Mouse (Mus musculus) midbrain, embryonic 11.5 days (tissue): ENCODE data around the gene Lrrc18. TPM values are rescaled to one million over a fixed set of nuclear protein-coding genes. Genes with fewer than 3 reads are reported as not detected.
A peak's percentile ranks its signal among the peaks of the same experiment; 100 is the strongest.

ENCODE experiments used
- ATAC-seq: fragments of 200-750 bp; cut with Nextera tagmentation; 2 replicates; pipeline ENCODE4 v1.8.0; 2017; ENCODE audit warnings: moderate TSS enrichment, moderate library complexity; ENCODE audit not compliant: low FRiP score
- DNase-seq: peaks from one replicate; pipeline ENCODE4 v3.0.0; 2015; ENCODE audit warnings: low spot score; ENCODE audit errors: missing footprints
- H3K27ac ChIP-seq: fragments of 300-500 bp; sonication (generic); 2 replicates; pipeline ENCODE4 v1.5.1; 2014; ENCODE audit warnings: low read depth, low read length
- H3K27me3 ChIP-seq: fragments of 300-500 bp; sonication (generic); 2 replicates; pipeline ENCODE4 v1.6.1; 2014; ENCODE audit warnings: mild to moderate bottlenecking, low read length, moderate library complexity, mixed read lengths; ENCODE audit not compliant: control insufficient read depth, insufficient read depth
- H3K36me3 ChIP-seq: fragments of 300-500 bp; sonication (generic); 2 replicates; pipeline ENCODE4 v1.6.1; 2014; ENCODE audit warnings: mild to moderate bottlenecking, low read length, moderate library complexity, mixed read lengths; ENCODE audit not compliant: control insufficient read depth, insufficient read depth
- H3K4me1 ChIP-seq: fragments of 300-500 bp; sonication (generic); 2 replicates; pipeline ENCODE4 v1.6.1; 2014; ENCODE audit warnings: low read length; ENCODE audit not compliant: control insufficient read depth, insufficient read depth
- H3K4me2 ChIP-seq: fragments of 300-500 bp; sonication (generic); 2 replicates; pipeline ENCODE4 v1.6.1; 2014; ENCODE audit warnings: mild to moderate bottlenecking, moderate library complexity
- H3K4me3 ChIP-seq: fragments of 300-500 bp; sonication (generic); 2 replicates; pipeline ENCODE4 v1.5.1; 2014; ENCODE audit warnings: low read depth, low read length
- H3K9ac ChIP-seq: fragments of 300-500 bp; sonication (generic); 2 replicates; pipeline ENCODE4 v1.6.1; 2014; ENCODE audit warnings: low read length
- H3K9me3 ChIP-seq: fragments of 300-500 bp; sonication (generic); 2 replicates; pipeline ENCODE4 v1.6.1; 2016; ENCODE audit warnings: low read length; ENCODE audit not compliant: control insufficient read depth
- WGBS: fragments of 180-500 bp; shearing (Covaris S2); extraction: QIAGEN DNeasy Blood & Tissue Kit; methylation state at CpG from one replicate; pipeline ENCODE4 v1.1.7; 2014; 5-methylcytosine and 5-hydroxymethylcytosine counted together
- polyA plus RNA-seq: library from polyadenylated mRNA; unstranded; fragments of >200 nt; fragmentation: Nextera tagmentation; extraction: Ambion mirVana; gene quantifications from 2 replicates; pipeline ENCODE4 v1.2.1, GENCODE M21; 2014

The Lrrc18 gene
- polyA plus RNA-seq, 1 experiment from 2014 or later = 0.25 TPM

- H3K4me3 ChIP-seq = no peak overlapping the region
- no peak overlapping the region for H3K4me2 ChIP-seq
- no peaks in the 10 kb centered on the region for H3K9me3 ChIP-seq
- no peak overlapping the region for H3K27ac ChIP-seq
- H3K36me3 ChIP-seq = no peaks in the 10 kb centered on the region
- no peaks in the 10 kb centered on the region for H3K27me3 ChIP-seq
- H3K9ac ChIP-seq = no peak overlapping the region
- 36% methylated on average over 6 of the region's 6 CpGs for WGBS
- H3K4me1 ChIP-seq = no peaks in the 10 kb centered on the region
- ATAC-seq = no peak
- peak; percentile 88 for DNase-seq
Observed at GRCm38 (mm10) chr14:33033424-33033823, 42.2 kb downstream of the Lrrc18 start.

GRCm38 (mm10) chr14:33035386-33035785 is 44.2 kb downstream of the Lrrc18 start:
- no peak overlapping the region for H3K9ac ChIP-seq
- no peaks in the 10 kb centered on the region for H3K27me3 ChIP-seq
- no peak for DNase-seq
- H3K4me3 ChIP-seq = no peak overlapping the region
- H3K4me2 ChIP-seq = no peak overlapping the region
- no peaks in the 10 kb centered on the region for H3K4me1 ChIP-seq
- ATAC-seq = no peak
- H3K27ac ChIP-seq = no peak overlapping the region
- H3K36me3 ChIP-seq = no peaks in the 10 kb centered on the region
- 87% methylated on average over 5 of the region's 5 CpGs for WGBS
- H3K9me3 ChIP-seq = no peaks in the 10 kb centered on the region

GRCm38 (mm10) chr14:33036811-33037210 is 45.6 kb downstream of the Lrrc18 start:
- DNase-seq (no peak), ATAC-seq (no peak)
- H3K27me3 ChIP-seq = no peaks in the 10 kb centered on the region
- WGBS = 51% methylated on average over 3 of the region's 3 CpGs
- no peak overlapping the region for H3K4me3 ChIP-seq
- H3K9ac ChIP-seq = no peak overlapping the region
- no peak overlapping the region for H3K27ac ChIP-seq
- no peak overlapping the region for H3K4me2 ChIP-seq
- no peaks in the 10 kb centered on the region for H3K9me3 ChIP-seq
- no peaks in the 10 kb centered on the region for H3K4me1 ChIP-seq
- no peaks in the 10 kb centered on the region for H3K36me3 ChIP-seq

- Histone ChIP-seq H3K4me1 (no peaks in the 10 kb centered on the region), H3K27ac (no peak overlapping the region), H3K9me3 (no peaks in the 10 kb centered on the region), H3K9ac (no peak overlapping the region), H3K4me2 (no peak overlapping the region), H3K27me3 (no peaks in the 10 kb centered on the region), H3K36me3 (no peaks in the 10 kb centered on the region), H3K4me3 (no peak overlapping the region)
- ATAC-seq (no peak), DNase-seq (no peak)
- WGBS = 92% methylated on average over 3 of the region's 3 CpGs
Observed at GRCm38 (mm10) chr14:33045217-33045616, 54.0 kb downstream of the Lrrc18 start.

- Histone ChIP-seq H3K4me1 (peaks cover 12% of the 10 kb centered on the region), H3K9me3 (no peaks in the 10 kb centered on the region), H3K4me2 (no peak overlapping the region), H3K36me3 (no peaks in the 10 kb centered on the region), H3K9ac (no peak overlapping the region), H3K4me3 (no peak overlapping the region), H3K27me3 (no peaks in the 10 kb centered on the region), H3K27ac (no peak overlapping the region)
- DNase-seq = no peak
- 46% methylated on average over 8 of the region's 8 CpGs for WGBS
- ATAC-seq = no peak
Observed at GRCm38 (mm10) chr14:33053441-33053840, 62.3 kb downstream of the Lrrc18 start.

GRCm38 (mm10) chr14:33058881-33059660 is 67.9 kb downstream of the Lrrc18 start:
- ATAC-seq (no peak), DNase-seq (no peak)
- Histone ChIP-seq H3K4me1 (peaks cover 4% of the 10 kb centered on the region), H3K9me3 (no peaks in the 10 kb centered on the region), H3K36me3 (no peaks in the 10 kb centered on the region), H3K27me3 (no peaks in the 10 kb centered on the region), H3K4me2 (no peak overlapping the region), H3K4me3 (no peak overlapping the region), H3K27ac (no peak overlapping the region), H3K9ac (no peak overlapping the region)
- 88% methylated on average over 7 of the region's 7 CpGs for WGBS

GRCm38 (mm10) chr14:33062996-33063395 is 71.8 kb downstream of the Lrrc18 start:
- WGBS = 90% methylated on average over 5 of the region's 5 CpGs
- Histone ChIP-seq H3K4me3 (no peak overlapping the region), H3K4me1 (no peaks in the 10 kb centered on the region), H3K4me2 (no peak overlapping the region), H3K9ac (no peak overlapping the region), H3K27ac (no peak overlapping the region), H3K27me3 (no peaks in the 10 kb centered on the region), H3K36me3 (no peaks in the 10 kb centered on the region), H3K9me3 (no peaks in the 10 kb centered on the region)
- DNase-seq (no peak), ATAC-seq (no peak)

Other genes with a start within 250 kb of the Lrrc18 start
- gene Tmem273, start 205.4 kb upstream of the Lrrc18 start, polyA plus RNA-seq = 0.57 and 0.72 TPM in 2 replicates
- not detected in 2 replicates for gene Fam170b, start 157.4 kb upstream of the Lrrc18 start, polyA plus RNA-seq
- gene Vstm4, start 134.6 kb upstream of the Lrrc18 start, polyA plus RNA-seq = 4.5 and 4.6 TPM in 2 replicates
- 0.14 and 0.38 TPM in 2 replicates for gene Wdfy4, start 194.1 kb downstream of the Lrrc18 start, polyA plus RNA-seq
- 1.1 and 1.5 TPM in 2 replicates for gene Arhgap22, start 222.6 kb downstream of the Lrrc18 start, polyA plus RNA-seq